Mouse (Mus musculus): ENCODE results near the gene Map2k1.
"Not testable (repeated sequence)": the region's sequence is repeated elsewhere in the genome, so short reads cannot be mapped to it uniquely, and the experiment has no call there.

Map2k1 gene

DNA sequence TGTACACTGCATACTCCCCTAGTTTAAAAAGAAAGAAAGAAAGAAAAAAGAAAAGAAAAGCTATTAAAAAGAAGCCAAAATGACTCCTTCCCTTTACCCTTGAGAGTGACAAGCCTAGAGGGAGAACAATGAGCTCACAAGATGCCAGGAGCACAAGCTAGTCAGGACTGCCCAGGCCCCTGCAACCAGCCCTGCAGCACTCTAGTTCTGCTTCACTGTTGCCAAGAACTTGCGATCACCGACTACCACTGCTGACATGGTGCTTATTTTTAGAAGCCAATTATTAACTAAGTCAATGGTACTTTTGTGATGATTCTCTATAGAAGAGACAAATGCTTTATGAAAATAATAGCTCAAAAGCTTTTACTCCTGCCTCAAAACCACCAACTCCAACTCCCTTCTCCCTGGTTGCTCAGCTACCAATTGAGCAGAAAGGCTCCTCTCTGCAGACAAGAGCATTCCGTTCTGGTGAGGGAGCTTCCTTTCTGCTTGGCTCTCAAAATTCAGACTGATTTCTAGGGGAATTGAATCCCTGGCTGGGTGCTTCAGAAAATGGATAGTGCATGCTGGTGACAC is 45.8 kb downstream of the Map2k1 start:
- DNase-seq (ENCODE audit: low read depth, low spot score), result no peak

DNA sequence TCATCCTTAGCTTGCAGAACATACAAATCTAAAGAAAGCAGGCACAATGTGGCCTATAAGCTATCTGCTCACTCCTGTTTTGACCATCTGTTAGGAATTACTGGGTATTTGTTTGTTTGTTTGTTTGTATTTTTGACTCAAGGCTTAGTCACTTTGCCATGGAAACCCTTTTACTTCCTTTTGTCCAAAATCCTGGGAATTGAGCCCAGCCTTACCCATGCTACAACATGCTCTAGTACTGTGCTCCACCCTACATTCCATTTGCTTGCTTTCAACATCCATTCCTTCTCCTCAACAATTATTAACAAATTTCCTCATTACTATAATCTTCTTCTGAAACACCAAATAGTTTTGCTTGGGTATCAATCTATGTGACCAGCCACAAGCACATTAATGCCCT is 50.6 kb downstream of the Map2k1 start:
- DNase-seq (ENCODE audit: low read depth, low spot score), result no peak

DNA sequence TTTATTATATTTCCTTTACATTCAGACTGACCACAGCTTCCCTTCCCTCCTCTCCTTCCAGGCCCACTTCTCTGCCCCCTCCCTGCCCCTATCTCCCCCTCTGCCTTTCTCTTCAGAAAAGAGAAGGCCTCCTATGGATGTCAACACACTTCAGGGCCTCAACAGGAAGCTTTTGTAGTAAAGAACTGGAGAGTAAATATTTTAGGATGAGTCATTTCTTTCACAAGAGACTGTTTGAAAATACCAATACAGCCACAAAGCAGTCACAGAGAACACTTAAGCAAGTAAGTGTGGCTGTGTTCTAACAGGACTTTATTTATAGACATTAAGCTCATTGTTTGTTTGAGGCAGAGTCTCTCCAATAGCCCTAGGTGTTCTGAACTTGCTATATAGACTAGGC is 51.1 kb downstream of the Map2k1 start:
- DNase-seq (ENCODE audit: low read depth, low spot score), result no peak

DNA sequence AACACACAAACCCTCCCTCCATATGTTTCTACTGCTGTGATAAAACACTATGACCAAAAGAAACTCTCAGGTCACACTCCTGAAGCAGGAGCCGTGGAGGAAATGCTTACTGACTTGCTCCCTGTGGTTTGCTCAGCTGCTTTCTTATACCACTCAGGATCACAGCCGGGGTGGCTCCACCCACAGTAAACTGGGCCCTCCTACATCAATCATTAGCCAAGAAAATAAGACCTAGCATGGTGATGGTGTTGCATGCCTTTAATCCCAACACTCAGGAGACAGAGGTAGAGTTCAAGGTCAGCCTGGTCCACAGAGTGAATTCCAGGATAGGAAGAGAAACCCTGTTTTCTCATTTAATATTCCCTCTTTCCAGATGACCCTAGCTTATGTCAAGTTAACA is 53.5 kb downstream of the Map2k1 start:
- no peak for DNase-seq (ENCODE audit: low read depth, low spot score)

DNA sequence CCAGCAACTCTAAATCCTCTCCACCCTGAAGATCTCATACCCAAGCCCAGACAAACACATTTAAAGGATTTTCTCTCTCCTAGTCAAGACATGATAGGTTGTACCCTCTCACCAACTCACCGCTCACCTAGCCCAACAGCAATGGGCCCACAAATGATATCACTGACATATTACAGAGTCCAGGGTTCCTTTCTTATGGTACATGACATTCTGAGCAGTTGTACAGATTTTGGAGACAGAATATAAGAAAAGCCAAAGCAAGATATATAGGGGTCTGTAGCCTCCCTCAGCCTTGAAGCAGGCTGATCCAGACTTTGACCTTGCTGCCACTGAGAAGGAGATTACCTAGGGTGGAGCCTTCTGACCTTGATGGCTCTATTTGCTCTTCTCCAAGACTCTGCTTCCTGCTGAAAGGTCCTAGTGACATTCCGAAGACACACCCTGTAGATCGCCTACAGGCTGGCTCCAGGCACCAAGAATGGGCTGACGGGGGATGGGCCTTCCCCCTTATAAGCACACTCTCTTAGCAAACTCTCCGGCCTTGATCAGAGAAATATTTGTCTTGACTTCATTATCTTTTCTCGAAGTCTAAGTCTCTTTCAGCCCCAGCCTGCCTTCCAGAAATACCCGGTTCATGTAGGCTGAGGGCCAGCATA is 54.5 kb downstream of the Map2k1 start:
- not testable (repeated sequence) for DNase-seq (ENCODE audit: low read depth, low spot score)

DNA sequence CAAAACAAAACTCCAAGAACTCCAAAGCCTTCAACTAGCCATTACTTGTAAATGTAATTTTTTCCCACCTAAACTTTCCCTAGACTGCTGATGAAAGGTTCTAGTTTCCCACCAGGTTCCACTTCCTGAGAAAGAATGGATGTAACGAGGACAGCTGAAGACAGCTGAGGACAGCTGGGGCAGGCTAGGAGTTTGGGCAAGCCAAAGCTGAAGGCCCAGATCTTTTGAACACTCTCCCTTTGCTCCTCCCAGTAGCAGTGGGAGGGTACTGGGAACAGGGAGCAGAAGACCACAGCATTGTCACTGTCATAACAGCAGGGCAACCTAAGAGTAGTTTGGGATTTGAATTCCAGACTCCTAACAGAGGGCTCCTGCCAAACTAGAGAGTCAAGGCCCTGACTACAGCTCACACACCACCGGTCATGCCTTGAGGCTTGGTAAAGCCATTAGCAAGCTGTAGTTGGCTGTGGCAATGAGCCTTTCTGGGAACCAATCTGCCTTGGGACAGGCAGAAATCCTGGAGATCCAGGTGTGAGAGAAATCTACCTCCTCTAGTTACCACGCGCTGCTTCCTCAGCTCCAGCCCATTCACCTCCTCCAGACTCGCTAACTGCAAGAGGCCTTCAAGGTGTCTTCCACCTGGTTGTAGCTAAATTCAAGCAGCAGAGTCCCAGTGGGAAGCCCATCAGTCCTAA is 55.2 kb downstream of the Map2k1 start:
- DNase-seq (ENCODE audit: low read depth, low spot score), result no peak

DNA sequence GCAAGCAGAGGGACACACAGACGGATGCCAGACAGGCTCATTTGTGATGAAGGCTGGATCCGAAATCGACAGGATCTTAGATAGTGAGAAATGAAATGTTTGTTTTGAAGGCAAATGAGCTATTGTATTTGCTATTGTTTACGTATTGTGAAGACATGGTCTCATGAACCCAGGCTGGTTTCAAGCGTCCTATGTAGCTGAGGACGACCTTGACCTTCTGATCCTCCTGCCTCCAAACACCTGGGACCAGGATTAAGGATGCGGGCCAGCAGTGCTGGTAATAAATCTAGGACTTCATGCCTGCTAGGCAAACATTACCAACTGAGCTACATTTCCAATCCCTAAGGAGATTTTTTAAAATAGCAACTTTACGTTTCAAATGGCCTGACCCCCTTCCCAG is 55.9 kb downstream of the Map2k1 start:
- DNase-seq (ENCODE audit: low read depth, low spot score), result no peak

DNA sequence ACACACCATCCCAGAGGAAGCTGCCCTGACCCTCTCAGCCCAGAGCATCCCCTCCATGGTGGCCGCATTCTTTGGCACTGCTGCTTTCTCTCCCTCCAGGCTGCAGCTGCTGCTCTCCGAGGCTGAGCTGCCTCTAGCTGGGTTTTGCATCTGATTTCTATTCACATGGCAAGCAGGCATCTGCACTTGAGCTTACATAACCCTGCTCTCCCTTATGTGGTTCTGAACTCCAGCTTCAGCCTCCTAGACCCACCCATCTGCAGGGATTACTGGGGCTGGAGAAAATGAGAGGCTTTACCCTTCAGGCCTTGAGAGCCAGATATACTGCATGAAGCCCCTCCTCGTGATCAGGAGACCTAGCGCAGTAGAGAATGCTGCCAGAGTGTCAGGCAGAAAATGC is 57.9 kb downstream of the Map2k1 start:
- no peak for DNase-seq (ENCODE audit: low read depth, low spot score)

DNA sequence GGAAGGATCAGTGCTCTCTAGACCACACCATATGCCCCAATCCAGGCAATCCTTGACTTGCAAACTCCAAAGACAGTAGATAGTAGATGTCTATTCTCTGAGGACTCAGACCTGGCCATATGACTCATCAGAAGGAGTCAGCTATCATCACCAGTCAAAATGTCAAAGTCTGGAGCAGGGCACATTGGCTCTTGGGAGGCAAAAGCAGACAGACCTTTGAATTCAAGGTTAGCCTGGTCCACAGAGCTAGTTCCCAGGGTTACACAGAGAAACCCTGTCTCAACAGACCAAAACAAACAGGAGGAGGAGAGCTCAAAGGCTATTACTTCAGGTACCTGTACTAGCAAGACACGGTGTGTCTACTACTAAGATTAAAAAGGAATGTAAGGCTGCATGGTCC is 59.6 kb downstream of the Map2k1 start:
- no peak for DNase-seq (ENCODE audit: low read depth, low spot score)

DNA sequence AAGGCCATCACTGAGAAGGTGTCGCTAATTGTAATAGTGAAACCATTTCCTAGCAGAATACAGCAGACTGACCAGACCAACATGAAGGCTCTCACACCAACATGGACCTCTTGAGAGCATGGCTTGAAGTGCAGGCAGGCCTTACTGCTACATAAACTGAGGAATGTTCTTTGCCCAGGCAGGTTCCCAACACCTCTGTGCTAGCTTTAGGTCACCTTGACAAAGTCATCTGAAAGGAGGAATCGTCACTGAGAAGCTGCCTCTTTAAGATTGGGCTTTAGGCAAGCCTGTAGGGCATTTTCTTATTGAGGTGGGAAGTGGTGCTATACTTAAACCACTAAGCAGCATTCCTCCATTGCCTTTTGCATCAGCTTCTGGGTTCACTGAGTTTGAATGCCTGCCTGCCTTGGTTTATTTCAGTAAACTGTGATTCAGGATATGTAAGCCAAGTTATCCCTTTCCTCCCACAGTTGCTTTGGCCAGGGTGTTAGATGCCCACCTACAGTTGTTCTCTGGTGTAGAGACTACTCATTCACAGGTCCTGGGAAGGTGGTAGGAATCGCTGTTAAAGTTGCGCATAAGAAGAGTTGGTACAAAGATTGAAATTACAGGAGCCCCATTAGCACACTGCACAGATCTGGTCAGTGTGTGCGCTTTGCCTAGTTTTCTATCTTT is 69.1 kb downstream of the Map2k1 start:
- DNase-seq (ENCODE audit: low read depth, low spot score), result no peak

DNA sequence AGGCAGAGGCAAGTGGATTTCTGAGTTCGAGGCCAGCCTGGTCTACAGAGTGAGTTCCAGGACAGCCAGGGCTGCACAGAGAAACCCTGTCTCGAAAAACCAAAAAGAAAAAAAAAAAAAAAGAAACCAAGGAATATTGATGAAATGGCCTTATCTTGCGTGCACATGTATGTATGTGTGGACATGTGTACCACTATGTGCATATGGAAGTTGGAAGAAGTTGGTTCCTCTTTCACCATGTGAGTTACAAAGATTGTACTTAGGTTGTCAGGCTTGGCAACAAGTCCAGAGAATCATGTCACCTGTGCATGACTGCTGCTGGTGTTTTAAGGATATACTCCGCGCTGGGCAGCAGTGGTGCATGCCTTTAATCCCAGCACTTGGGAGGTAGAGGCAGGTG is 70.1 kb downstream of the Map2k1 start:
- DNase-seq (ENCODE audit: low read depth, low spot score), result not testable (repeated sequence)

DNA sequence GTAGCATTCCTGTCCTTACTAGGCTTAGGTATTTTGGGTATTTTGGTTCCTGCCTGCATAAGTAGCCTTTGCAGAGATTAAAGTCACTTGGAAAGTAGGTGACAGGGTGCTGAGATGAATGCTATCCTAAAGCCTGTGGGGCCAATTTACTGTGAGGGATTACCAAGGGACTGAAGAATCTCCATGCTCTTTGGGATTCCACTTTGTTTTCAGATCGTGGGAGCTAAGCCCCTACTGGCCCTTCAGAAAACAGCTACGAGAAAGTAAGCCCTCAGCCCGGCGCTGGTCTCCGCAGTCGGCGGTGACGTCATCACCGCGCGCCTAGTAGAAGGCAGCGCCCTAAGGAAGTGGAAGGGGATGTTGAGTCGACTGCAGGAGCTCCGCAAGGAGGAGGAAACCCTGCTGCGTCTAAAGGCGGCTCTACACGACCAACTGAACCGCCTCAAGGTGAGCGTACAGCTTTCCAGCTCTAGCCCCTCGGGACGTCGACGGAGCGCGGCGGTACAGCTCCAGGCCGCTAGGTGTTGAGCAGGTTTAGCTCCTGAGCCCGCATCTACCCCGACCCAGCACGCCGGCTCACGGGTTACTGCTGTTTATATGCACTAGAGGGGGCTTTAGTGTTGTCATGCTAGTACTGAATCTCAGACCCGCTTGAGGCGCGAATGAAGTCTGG is 74.3 kb downstream of the Map2k1 start, which contains the start of gene Snapc5:
Snapc5 (plus strand) TSS at position 301 of the 673 bp plus-strand sequence.
- peak; percentile 92 for DNase-seq (ENCODE audit: low read depth, low spot score)

DNA sequence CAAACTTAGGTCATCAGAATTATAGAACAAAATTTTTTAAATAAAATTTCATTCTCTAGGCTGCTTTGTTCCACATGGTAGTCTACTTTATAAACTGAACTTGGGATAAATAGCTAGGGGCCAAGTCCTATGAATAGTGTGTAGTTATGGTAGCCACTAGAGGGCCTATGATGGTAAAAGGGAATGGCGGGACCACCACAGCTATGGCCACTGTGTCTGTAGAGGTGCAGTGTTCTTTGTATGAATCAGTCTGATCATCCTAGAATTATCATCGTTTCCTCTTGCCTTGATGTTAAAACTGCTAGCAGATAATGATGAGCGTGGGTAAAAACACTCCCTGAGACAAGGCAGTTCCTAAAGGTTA is 74.8 kb downstream of the Map2k1 start:
- DNase-seq (ENCODE audit: low read depth, low spot score), result no peak

DNA sequence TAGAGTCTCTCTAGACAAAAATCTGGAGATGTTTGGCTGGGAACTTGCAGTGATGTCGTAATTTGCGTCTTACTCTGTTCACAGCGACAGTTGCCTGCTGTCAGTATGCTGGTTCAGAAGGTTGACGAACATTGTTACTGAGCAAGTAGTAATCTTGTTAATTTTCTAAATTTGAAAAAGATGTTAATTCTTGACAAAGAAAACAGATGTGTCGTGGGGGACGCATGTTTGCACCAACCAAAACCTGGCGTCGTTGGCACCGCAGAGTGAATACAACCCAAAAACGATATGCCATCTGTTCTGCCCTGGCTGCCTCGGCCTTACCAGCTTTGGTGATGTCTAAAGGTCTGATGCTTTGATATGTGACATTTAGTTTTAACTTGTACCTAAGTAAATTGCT is 78.1 kb downstream of the Map2k1 start:
- no peak for DNase-seq (ENCODE audit: low read depth, low spot score)

DNA sequence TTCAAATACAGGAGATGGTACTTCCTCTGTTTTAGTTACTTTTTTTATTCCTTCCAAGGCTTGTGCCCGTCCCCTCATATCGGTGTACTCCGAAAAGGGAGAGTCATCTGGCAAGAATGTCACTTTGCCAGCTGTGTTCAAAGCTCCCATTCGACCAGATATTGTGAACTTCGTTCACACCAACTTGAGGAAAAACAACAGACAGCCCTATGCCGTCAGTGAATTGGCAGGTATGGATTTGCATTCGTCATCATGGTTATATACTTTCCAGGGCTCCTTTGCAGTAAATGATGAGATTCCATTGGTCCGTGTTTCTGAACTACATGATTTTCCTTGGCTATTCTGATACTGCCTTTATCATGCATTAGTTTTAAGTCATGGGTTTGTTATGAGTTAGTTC is 78.7 kb downstream of the Map2k1 start:
- no peak for DNase-seq (ENCODE audit: low read depth, low spot score)

DNA sequence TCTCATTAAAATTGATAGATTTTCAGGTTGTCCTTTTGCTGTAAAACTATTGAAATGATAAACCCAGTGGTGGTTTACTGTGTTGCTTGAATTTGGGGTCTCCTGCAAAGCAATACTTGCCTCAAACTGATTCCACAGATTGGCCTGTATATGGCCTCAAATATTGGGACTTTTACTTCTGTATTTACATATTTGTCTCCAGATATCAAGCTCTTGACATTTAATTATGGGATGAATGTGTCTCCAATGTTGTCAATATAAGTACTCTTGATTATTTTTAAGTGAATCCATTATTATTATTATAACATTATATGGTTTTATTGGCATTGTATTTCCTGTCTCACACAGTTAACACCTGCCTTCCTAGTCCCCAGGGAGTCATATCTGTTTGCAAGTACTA is 79.1 kb downstream of the Map2k1 start:
- DNase-seq (ENCODE audit: low read depth, low spot score), result no peak

DNA sequence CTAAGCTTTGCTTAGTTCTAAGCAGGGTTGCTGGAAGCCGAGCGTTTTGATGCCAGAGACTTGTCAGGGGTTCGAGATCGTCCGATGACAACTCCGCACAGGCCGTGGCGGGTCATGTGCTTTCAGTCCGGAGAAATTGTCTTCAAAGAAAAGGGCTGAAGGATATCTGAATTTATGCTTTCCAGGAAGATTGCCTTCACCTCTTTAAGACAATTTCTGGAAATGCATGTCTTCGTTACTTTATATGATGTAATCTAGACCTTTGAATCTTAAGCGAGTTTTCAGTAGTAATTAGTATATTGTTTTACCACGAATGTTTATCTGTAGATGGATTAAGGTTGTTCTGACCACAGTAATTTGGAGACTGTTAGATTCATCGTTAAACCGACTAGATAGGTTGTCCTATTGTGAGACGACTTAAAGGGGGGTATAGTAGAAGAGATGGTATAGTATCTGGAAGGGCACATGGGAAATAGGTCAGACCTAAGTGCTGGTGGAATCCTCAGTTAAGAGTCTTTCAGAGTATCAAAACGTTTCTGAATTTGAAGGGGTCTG is 79.7 kb downstream of the Map2k1 start:
- no peak for DNase-seq (ENCODE audit: low read depth, low spot score)

DNA sequence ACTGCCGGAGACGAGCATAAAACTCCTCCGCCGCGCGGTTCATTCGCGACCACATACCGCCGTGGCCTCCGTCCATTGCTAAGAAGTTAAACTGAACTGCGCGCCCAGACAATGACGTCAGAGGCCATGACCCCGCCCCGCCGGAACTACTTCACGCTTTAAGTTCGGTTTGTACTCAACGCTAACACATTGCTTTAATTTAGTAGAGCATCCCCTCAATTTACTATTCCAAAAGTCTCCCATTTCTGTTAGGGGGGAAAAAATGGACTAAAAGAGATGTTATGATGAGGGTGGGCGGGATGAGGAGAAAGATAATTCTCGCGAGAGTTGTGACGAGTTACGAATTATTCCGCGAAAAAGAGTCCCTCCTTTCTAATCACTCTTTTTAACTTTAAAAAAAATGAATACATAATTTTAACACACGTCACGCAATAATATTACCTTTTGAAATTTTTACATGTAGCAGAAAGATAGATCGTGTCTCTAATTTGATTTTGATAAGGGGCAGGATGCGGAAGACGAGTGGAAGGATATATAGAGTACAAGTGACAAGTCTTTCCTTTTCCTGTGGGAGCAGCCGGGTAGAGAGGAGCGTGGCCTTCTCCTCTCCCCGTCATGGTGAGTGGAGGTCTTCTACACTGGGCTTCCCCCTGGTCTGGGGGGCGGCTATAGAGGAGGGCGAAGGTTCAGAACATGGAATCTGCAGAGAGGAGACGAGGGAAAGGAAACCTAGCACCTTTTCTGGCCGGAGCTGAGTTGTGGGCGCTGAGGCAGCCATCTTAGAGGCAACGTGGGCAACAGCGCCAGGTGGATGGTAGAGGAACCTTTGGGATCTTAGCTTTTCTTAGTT is 80.4 kb downstream of the Map2k1 start, which contains the start of the genes Zwilch and Rpl4:
Zwilch (minus strand) TSS at position 289 of the 850 bp plus-strand sequence.
Rpl4 (plus strand) TSS at position 560 of the 850 bp plus-strand sequence.
- DNase-seq (ENCODE audit: low read depth, low spot score), result peak; percentile 79

DNA sequence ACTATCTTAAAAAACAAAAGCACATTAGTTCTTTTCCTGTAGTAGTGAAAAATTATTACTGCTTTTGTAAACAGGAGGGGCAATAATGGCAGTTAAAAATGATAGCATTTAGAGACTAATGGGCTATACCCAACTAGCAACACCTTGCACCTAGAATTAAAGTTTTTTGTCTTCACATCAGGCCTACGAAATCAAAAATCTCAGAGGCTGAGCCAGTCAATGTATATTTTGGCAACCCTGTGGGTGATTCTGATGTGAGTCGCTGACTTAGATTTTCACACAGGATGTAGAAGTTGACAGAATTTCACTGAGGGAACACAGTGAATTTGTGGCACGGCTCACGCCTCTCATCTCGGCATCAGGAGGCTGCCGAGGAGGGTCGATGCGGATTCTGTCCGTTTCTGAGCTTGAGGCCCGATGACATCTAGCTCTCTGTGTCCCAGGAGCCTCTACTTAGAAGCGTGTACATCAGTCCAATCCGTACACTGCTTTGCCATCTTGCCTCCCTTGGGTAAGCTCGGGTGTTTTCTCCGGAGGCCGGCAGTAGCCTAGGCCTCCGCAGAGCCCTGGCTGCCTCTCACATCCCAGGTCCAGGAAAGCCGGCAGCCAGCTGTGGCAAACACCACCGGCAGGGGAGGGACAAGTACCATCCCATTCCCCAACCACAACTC is 81.2 kb downstream of the Map2k1 start:
- peak; percentile 7 for DNase-seq (ENCODE audit: low read depth, low spot score)

DNA sequence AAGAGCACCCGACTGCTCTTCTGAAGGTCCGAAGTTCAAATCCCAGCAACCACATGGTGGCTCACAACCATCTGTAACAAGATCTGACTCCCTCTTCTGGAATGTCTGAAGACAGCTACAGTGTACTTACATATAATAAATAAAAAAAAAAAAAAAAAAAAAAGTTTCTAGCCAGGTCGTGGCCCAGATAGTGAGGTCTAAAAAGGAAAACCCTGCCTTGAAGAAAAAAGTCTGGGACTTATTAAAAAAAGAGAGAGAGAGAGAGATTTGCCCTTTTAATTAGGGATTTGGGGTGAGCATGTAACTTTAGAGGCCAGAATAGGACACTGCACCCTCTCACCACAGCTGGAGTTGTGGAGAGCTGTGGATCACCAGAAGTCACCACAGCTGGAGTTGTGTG is 83.5 kb downstream of the Map2k1 start:
- DNase-seq (ENCODE audit: low read depth, low spot score), result not testable (repeated sequence)
